Mouse (Mus musculus): ENCODE results near the gene Tbx20. TPM values are rescaled to one million over a fixed set of nuclear protein-coding genes. Genes with fewer than 3 reads are reported as not detected.

Gene Tbx20
- total and polyA plus RNA-seq, 2 experiments from 2014 or later: 0.05 TPM; not detected in 1

DNA sequence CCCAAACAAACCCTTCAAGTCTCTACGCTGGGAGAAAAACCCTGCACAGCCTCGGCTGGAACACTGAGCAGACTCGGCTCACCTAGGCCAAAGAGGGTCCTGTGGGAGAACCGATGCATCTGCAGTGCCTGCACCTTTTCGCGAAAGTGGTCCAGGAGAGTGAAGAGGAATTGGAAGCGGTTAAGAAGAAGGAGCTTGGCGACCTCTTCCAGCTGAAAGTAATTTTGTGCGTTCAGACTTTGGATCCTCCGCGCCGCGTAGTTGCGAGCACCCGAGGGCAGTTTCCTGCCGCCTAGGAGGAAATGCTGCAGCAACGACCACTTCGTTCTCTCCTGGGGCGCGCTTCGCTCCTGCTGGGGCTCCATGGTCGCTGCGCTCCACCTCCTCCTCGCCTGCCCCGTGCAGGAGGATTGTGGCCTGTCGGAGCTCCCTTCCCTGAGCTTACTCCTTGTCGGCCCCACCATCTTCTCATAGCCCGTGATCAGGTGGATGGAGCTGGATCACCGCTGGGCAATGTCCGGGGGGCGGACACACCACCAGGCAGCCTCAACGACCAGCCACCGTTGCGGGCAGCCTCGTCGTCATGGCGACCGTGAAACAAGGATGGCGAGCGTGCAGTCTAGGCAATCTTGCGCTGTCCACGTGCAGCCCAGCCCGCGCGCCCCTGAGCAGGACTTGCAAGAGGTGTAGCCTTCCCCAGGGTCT, 78.3 kb downstream of the Tbx20 start, which contains the start of gene Dpy19l2:
Dpy19l2 (minus strand) TSS at position 594 of the 705 bp plus-strand sequence.
- Histone ChIP-seq H3K4me3 (ENCODE audit: low read depth, low read length) (peak within 1 kb of the TSS; percentile 46), H3K36me3 (ENCODE audit: insufficient read depth) (no peaks in the 10 kb centered on the region), H3K27me3 (ENCODE audit: insufficient read depth, low read length) (no peaks in the 10 kb centered on the region), H3K9ac (peak within 1 kb of the TSS; percentile 52), H3K4me2 (ENCODE audit: low read depth) (peak within 1 kb of the TSS; percentile 97), H3K4me1 (ENCODE audit: insufficient read depth) (0 out of 2 replicates have a peak, but pooled peaks cover 4% of the 10 kb centered on the region), H3K27ac (ENCODE audit: low read depth, low read length) (no peak within 1 kb of the TSS), H3K9me3 (ENCODE audit: low read length) (no peaks in the 10 kb centered on the region)
- peak; percentile 91 for ATAC-seq
- peak; percentile 66 for DNase-seq
- TF ChIP-seq CTCF (IDR thresholded peaks at IDR 0.05; ENCODE audit: low read depth): peak; percentile 15; the same call in 1 of the 2 replicates
- under 1% methylated on average over 45 of the region's 45 CpGs for WGBS

Other genes starting within 250 kb of the Tbx20 start
- gene Cypt4, start 149.1 kb downstream of the Tbx20 start, total RNA-seq (2014; rRNA removed): not detected in 2 replicates
- gene Cypt4, start 149.1 kb downstream of the Tbx20 start, polyA plus RNA-seq (2015; fragmentation: Nextera tagmentation; extraction: Ambion mirVana): not detected in 2 replicates
- gene Dpy19l2, start 78.0 kb downstream of the Tbx20 start, total RNA-seq (2014; rRNA removed): 0.62 and 0.71 TPM in 2 replicates
- 0.59 and 0.85 TPM in 2 replicates for gene Dpy19l2, start 78.0 kb downstream of the Tbx20 start, polyA plus RNA-seq (2015; fragmentation: Nextera tagmentation; extraction: Ambion mirVana)

All from forebrain, postnatal 0 days (tissue).